8 mouse cellular contexts compared by ENCODE assay signal in genomic region chrX:99137143-99137870, GRCm38 (mm10). TPM values are rescaled to one million over a fixed set of nuclear protein-coding genes. Genes with fewer than 3 reads are reported as not detected.
DNase-seq lines count a peak whose midpoint lies in the region; ATAC-seq and TF ChIP-seq lines count a peak whose summit lies in the region.

No protein-coding gene starts in this region.

- no peak for DNase-seq in spleen, adult 2 months (ENCODE audit: low read depth in 1 of 2, low spot score in 2 of 2)
- no peak for DNase-seq in spleen, adult 12 weeks (ENCODE audit: low spot score)
- DNase-seq in liver, embryonic 13.5 days, result no peak
- no peak for DNase-seq in left cerebral cortex, postnatal 10 days (ENCODE audit: extremely low spot score in 1 of 2, low spot score in 2 of 2)

- no peak for ATAC-seq in forebrain, embryonic 15.5 days (replicated peaks)
- no peak for ATAC-seq in liver, embryonic 13.5 days (ENCODE audit: low read depth)
- no peak for ATAC-seq in erythroid progenitor cell, adult 5-6 weeks (replicated peaks; ENCODE audit: low FRiP score, poor library complexity, severe bottlenecking)
- ATAC-seq in inflammation-experienced regulatory T-cells, adult 6 months, result no peak

- intact Hi-C loops in left cerebral cortex, postnatal 10 days (cut with DNase I), result loop anchor here (5.0 to 10.0 kb wide), 4 partner anchors 80 to 1257 kb away; no protein-coding TSS in a partner anchor

- H3K4me3 ChIP-seq in spleen, adult 2 months (ENCODE audit: extremely low read depth, insufficient read depth, insufficient read length), result peak overlapping the region; percentile 73
- H3K4me3 ChIP-seq in forebrain, embryonic 15.5 days, result peak overlapping the region; percentile 76
- peak overlapping the region; percentile 57 for H3K4me3 ChIP-seq in liver, embryonic 13.5 days (replicated peaks)
- H3K4me3 ChIP-seq in small intestine, adult 2 months (ENCODE audit: low read depth, low read length), result peak overlapping the region; percentile 99

- H3K27ac ChIP-seq in spleen, adult 2 months (ENCODE audit: insufficient read depth, low read length), result no peak overlapping the region
- peak overlapping the region; percentile 90 for H3K27ac ChIP-seq in forebrain, embryonic 15.5 days (replicated peaks)
- no peak overlapping the region for H3K27ac ChIP-seq in liver, embryonic 13.5 days
- peak overlapping the region; percentile 90 for H3K27ac ChIP-seq in small intestine, adult 2 months (ENCODE audit: insufficient read depth, low read depth, low read length)

- TF ChIP-seq POLR2A in spleen, adult 2 months (IDR thresholded peaks at IDR 0.05; ENCODE audit: low read depth, low read length), result no peak
- no peak for TF ChIP-seq POLR2A in small intestine, adult 2 months (IDR thresholded peaks at IDR 0.05; ENCODE audit: low read depth, low read length)

- peak overlapping the region; percentile 83 for H3K4me2 ChIP-seq in forebrain, embryonic 15.5 days (replicated peaks)
- peak overlapping the region; percentile 66 for H3K4me2 ChIP-seq in liver, embryonic 13.5 days

- H3K9me3 ChIP-seq in forebrain, embryonic 15.5 days, result no peaks in the 10 kb centered on the region
- H3K9me3 ChIP-seq in liver, embryonic 13.5 days (replicated peaks), result no peaks in the 10 kb centered on the region

- 43% methylated on average over 30 of the region's 31 CpGs for WGBS in spleen, adult 2 months
- WGBS in forebrain, embryonic 15.5 days, result 22% methylated on average over 28 of the region's 31 CpGs
- WGBS in liver, embryonic 13.5 days (ENCODE audit: insufficient replicate concordance), result 17% methylated on average over 26 of the region's 31 CpGs
- 17% methylated on average over 30 of the region's 31 CpGs for WGBS in small intestine, adult 2 months

- peaks cover 2% of the 10 kb centered on the region; the same call in 1 of the 2 replicates for H3K27me3 ChIP-seq in spleen, adult 2 months (ENCODE audit: control insufficient read depth, insufficient read depth, low read length)
- no peaks in the 10 kb centered on the region for H3K27me3 ChIP-seq in forebrain, embryonic 15.5 days
- H3K27me3 ChIP-seq in liver, embryonic 13.5 days, result peaks cover 46% of the 10 kb centered on the region
- no peaks in the 10 kb centered on the region for H3K27me3 ChIP-seq in small intestine, adult 2 months (ENCODE audit: control insufficient read depth, insufficient read depth, low read length)

- H3K4me1 ChIP-seq in spleen, adult 2 months (ENCODE audit: control insufficient read depth, insufficient read depth, insufficient read length), result 0 out of 2 replicates have a peak, but pooled peaks cover 2% of the 10 kb centered on the region
- H3K4me1 ChIP-seq in forebrain, embryonic 15.5 days, result peaks cover 34% of the 10 kb centered on the region
- H3K4me1 ChIP-seq in liver, embryonic 13.5 days (replicated peaks), result no peaks in the 10 kb centered on the region; the same call in 1 of the 2 replicates
- H3K4me1 ChIP-seq in small intestine, adult 2 months (ENCODE audit: control insufficient read depth, insufficient read depth, insufficient read length, low read length), result peaks cover 2% of the 10 kb centered on the region

- peak overlapping the region; percentile 81 for H3K9ac ChIP-seq in forebrain, embryonic 15.5 days (replicated peaks)
- H3K9ac ChIP-seq in liver, embryonic 13.5 days, result peak overlapping the region; percentile 60

- no peaks in the 10 kb centered on the region for H3K36me3 ChIP-seq in spleen, adult 2 months (ENCODE audit: control insufficient read depth, insufficient read depth, low read length)
- no peaks in the 10 kb centered on the region for H3K36me3 ChIP-seq in forebrain, embryonic 15.5 days
- H3K36me3 ChIP-seq in liver, embryonic 13.5 days, result no peaks in the 10 kb centered on the region
- H3K36me3 ChIP-seq in small intestine, adult 2 months (ENCODE audit: control insufficient read depth, insufficient read depth, low read length), result no peaks in the 10 kb centered on the region

- no peak for TF ChIP-seq CTCF in spleen, adult 2 months (IDR thresholded peaks at IDR 0.05; ENCODE audit: extremely low read depth, insufficient read depth, insufficient read length, insufficient replicate concordance)
- TF ChIP-seq CTCF in small intestine, adult 2 months (IDR thresholded peaks at IDR 0.05; ENCODE audit: extremely low read depth, insufficient read length, insufficient replicate concordance, low read depth, low read length), result no peak

RNA-seq across cellular contexts. Expression of gene Efnb1, which starts 1.4 kb away (rescaled TPM):
- polyA plus RNA-seq in spleen, adult 2 months (2012; rRNA removed), result 11.5 and 11.9 TPM in 2 replicates
- polyA plus RNA-seq in forebrain, embryonic 15.5 days (2015; fragmentation: Nextera tagmentation; extraction: Ambion mirVana), result 74.8 and 86.5 TPM in 2 replicates
- polyA plus RNA-seq in liver, embryonic 13.5 days (2015; fragmentation: Nextera tagmentation; extraction: Ambion mirVana), result 4.9 and 5.5 TPM in 2 replicates
- polyA plus RNA-seq in small intestine, adult 2 months (2012; rRNA removed), result 26.2 and 86.8 TPM in 2 replicates
- not detected in 2 replicates for total RNA-seq in erythroid progenitor cell, adult 5-6 weeks (2015; ENCODE audit: low replicate concordance)
- 1.1 and 1.5 TPM in 2 replicates for total RNA-seq in erythroid progenitor cell, adult 5-6 weeks (2017; ENCODE audit: low replicate concordance)
- under 1 TPM in 2 of 3 experiments, not detected in 1; 0.28 to 0.67 TPM for polyA plus RNA-seq in inflammation-experienced regulatory T-cells, adult 6 months (2017; shearing (Covaris generic))
- total RNA-seq in left cerebral cortex, postnatal 10 days (2021), result 10 to 100 TPM; 14.7 to 14.8 TPM

Comparison
In these comparisons a context has a peak if more than half of its experiments do, and no peak if none do; other contexts are left out.
1. H3K27ac ChIP-seq: peak in forebrain, embryonic 15.5 days (single experiment) and small intestine, adult 2 months (single experiment); none in spleen, adult 2 months (single experiment) and liver, embryonic 13.5 days (single experiment).
2. Peak in every context shown above with its lines, with median percentiles within 50 percentile points of each other: H3K4me3 ChIP-seq.